Mouse (Mus musculus) induced T-regulatory cell, adult 2 months (primary cell): ENCODE results near the gene Acvr1.

Source experiments
- DNase-seq: peaks from one replicate; pipeline ENCODE4 v3.0.0-alpha.2; 2012; ENCODE audit warnings: low read depth

Gene Acvr1

GRCm38 (mm10) chr2:58478144-58478543, 88.8 kb downstream of the Acvr1 start:
- DNase-seq: no peak

GRCm38 (mm10) chr2:58476956-58477715, 89.8 kb downstream of the Acvr1 start:
- peak; percentile 58 for DNase-seq

- DNase-seq: no peak
Measured at GRCm38 (mm10) chr2:58475578-58475977, 91.4 kb downstream of the Acvr1 start.

GRCm38 (mm10) chr2:58470290-58470689, 96.7 kb downstream of the Acvr1 start:
- no peak for DNase-seq

GRCm38 (mm10) chr2:58469816-58470215, 97.1 kb downstream of the Acvr1 start, which contains the start of gene Gm17409:
Gm17409 (plus strand) TSS chr2:58470116.
- no peak for DNase-seq

GRCm38 (mm10) chr2:58458820-58459371, 108.1 kb downstream of the Acvr1 start:
- DNase-seq: peak; percentile 44

GRCm38 (mm10) chr2:58457488-58457865, 109.5 kb downstream of the Acvr1 start:
- DNase-seq: no peak

- no peak for DNase-seq
Measured at GRCm38 (mm10) chr2:58456843-58457487, 110.0 kb downstream of the Acvr1 start.

GRCm38 (mm10) chr2:58454095-58454865, 112.7 kb downstream of the Acvr1 start:
- no peak for DNase-seq

GRCm38 (mm10) chr2:58447001-58447400, 120.0 kb downstream of the Acvr1 start:
- DNase-seq: no peak

- DNase-seq: no peak
Measured at GRCm38 (mm10) chr2:58443163-58443562, 123.8 kb downstream of the Acvr1 start.

GRCm38 (mm10) chr2:58436911-58437310, 130.0 kb downstream of the Acvr1 start:
- no peak for DNase-seq

GRCm38 (mm10) chr2:58435507-58435906, 131.4 kb downstream of the Acvr1 start:
- no peak for DNase-seq

GRCm38 (mm10) chr2:58434438-58434837, 132.5 kb downstream of the Acvr1 start:
- no peak for DNase-seq

- DNase-seq: no peak
Measured at GRCm38 (mm10) chr2:58433317-58433716, 133.6 kb downstream of the Acvr1 start.

GRCm38 (mm10) chr2:58432211-58432610, 134.7 kb downstream of the Acvr1 start:
- no peak for DNase-seq

- no peak for DNase-seq
Measured at GRCm38 (mm10) chr2:58425436-58426004, 141.4 kb downstream of the Acvr1 start.

- DNase-seq: peak; percentile 46
Measured at GRCm38 (mm10) chr2:58423319-58423718, 143.6 kb downstream of the Acvr1 start.

- DNase-seq: no peak
Measured at GRCm38 (mm10) chr2:58419571-58419970, 147.4 kb downstream of the Acvr1 start.

GRCm38 (mm10) chr2:58418109-58418508, 148.8 kb downstream of the Acvr1 start:
- DNase-seq: no peak

- no peak for DNase-seq
Measured at GRCm38 (mm10) chr2:58417684-58418083, 149.3 kb downstream of the Acvr1 start.

GRCm38 (mm10) chr2:58415037-58415436, 151.9 kb downstream of the Acvr1 start:
- DNase-seq: peak; percentile 57
